Mouse (Mus musculus) layer of hippocampus, adult 11-12 months (tissue): ENCODE data around the gene Cnih3.

Source experiments
- DNase-seq: peaks from one replicate; pipeline ENCODE4 v3.0.0; 2022; ENCODE audit warnings: low spot score

Gene Cnih3

DNA sequence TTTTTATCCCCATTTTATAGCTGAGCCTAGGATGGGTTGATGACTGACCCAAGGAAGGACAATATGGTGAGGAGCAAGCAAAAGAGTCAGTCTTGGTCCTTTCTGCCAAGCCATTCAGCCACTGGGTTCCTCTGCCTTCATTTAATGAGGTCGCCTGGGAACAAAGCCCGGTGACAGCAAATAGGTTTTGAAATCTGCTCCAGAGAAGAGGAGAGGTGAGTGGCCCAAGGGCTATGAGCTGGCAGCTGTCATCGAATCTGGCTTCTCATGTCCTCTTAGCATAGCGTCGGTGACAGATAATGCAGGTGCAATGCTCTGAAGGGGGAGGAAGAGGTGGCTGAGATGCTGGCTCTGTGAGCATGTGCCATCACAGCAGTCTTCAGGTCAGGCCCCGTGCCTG is 100.7 kb downstream of the Cnih3 start:
- DNase-seq: no peak

- DNase-seq: no peak
Observed at GRCm38 (mm10) chr1:181456911-181457310, 104.5 kb downstream of the Cnih3 start.

- DNase-seq: peak; percentile 36
Observed at GRCm38 (mm10) chr1:181459431-181460105, 107.1 kb downstream of the Cnih3 start.

GRCm38 (mm10) chr1:181460283-181460682 is 107.9 kb downstream of the Cnih3 start:
- DNase-seq: no peak

GRCm38 (mm10) chr1:181461484-181461883 is 109.1 kb downstream of the Cnih3 start:
- no peak for DNase-seq

DNA sequence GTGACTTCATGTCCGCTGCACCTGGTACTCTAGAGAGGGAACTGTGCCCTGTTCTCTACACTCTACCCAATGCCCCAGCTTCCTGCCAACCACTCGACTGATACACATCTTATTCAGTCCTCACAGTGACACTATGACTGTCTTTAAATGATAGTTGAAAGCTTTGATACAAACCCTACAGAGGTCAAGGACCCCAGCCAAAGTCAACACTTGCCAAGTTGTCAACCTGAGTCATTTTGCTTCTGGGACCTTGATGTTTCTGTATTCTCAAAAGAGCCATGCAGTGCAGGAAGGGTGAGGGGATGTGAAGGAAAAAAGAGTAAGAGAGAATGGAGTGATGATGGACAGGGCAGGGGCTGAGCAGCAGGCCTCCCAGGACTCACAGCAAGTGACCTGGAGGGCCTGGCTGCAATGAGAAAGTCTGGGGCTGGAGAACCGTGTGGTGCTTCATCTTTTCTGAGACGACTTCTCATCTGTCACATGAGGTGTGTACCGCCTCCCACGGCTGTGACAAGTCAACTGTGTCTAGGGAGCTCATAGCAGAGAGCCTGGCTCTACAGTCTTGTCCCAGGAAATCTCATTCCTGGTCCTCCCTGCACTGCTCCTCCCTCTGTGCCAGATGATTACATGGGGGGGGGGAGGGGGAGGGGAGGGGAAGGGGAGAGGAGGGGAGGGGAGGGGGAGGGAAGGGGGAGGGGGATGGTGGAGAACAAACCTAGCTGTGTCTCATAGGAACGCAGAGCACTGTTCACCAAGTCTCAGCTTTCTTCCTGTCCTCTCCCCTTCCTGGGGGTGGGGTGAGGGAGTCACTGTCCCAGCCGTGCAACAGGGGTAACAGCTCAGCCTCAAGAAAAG is 109.8 kb downstream of the Cnih3 start:
- no peak for DNase-seq

GRCm38 (mm10) chr1:181462906-181463179 is 110.4 kb downstream of the Cnih3 start:
- peak; percentile 38 for DNase-seq

- DNase-seq: no peak
Observed at GRCm38 (mm10) chr1:181465027-181465426, 112.6 kb downstream of the Cnih3 start.

- no peak for DNase-seq
Observed at GRCm38 (mm10) chr1:181466040-181466439, 113.6 kb downstream of the Cnih3 start.

GRCm38 (mm10) chr1:181466601-181467320 is 114.3 kb downstream of the Cnih3 start:
- peak; percentile 70 for DNase-seq

- DNase-seq: no peak
Observed at GRCm38 (mm10) chr1:181467321-181467670, 114.9 kb downstream of the Cnih3 start.

DNA sequence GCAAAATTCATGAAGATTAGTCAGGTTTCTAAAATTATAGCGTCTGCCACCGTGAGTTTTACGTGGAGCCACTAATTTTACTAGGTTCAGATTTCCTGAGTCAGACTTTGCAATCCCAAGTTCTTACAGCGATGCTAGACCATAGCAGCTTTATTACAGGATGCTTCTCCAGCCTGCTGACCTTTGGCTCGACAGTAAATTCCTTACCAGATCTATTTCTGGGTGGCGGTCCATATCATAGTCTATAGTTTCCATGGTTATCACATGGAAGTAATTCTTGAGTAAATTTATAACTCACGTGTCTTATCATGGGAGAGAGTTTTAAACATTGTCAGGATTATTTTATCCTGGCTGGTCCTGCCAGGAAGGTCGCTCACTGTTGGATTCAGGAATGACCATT is 117.0 kb downstream of the Cnih3 start:
- no peak for DNase-seq

- no peak for DNase-seq
Observed at GRCm38 (mm10) chr1:181476141-181476540, 123.7 kb downstream of the Cnih3 start.

GRCm38 (mm10) chr1:181476557-181476956 is 124.1 kb downstream of the Cnih3 start:
- no peak for DNase-seq

DNA sequence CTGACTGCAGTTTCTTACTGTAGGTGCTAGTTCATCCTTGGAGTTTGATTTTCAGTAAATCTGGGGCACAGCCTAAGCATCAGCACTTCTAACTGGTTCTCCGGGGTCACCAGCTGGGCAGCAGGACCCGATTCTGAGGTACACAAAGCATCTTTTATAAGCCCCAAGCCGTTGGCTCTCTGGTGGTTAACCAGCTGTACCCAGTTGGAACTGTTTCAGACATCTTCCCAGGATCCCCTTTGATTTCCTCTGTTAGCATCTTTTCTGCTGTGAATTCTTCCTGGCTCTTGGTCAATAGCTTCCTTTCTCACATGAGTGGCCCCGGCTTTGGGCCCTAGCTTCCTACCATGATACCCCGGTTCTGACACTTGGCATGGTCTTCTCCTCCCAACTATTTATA is 132.3 kb downstream of the Cnih3 start:
- peak; percentile 21 for DNase-seq

GRCm38 (mm10) chr1:181503471-181503870 is 151.0 kb downstream of the Cnih3 start:
- DNase-seq: no peak

DNA sequence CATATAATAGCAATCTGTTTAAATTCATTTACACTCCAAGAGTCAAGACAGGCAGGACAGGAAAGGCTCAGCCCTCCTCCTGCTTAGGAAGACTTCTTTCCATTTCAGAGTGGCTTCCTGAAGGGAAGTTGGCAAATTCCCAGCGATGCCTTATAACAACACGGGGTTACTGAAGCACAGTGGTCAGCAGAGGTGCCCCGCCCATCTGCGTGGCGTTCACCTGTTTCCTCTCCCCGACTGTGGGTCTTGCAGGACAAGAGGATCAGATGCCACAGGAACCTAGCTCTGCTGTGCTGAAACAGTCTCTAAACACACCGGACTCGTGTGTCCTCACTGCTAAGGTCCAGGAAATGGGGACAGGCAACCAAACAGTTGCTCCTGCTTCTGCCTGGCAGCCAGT is 152.9 kb downstream of the Cnih3 start:
- no peak for DNase-seq
